Mouse (Mus musculus) intestine, postnatal 0 days (tissue): ENCODE results near the gene Sbno2. TPM values are rescaled to one million over a fixed set of nuclear protein-coding genes. Genes with fewer than 3 reads are reported as not detected.
A peak's percentile ranks its signal among the peaks of the same experiment; 100 is the strongest.

Experiments used
- ATAC-seq: fragments of 200-750 bp; cut with Nextera tagmentation; 2 replicates; pipeline ENCODE4 v1.8.0; 2017; ENCODE audit warnings: mild to moderate bottlenecking, moderate TSS enrichment, moderate library complexity
- H3K27ac ChIP-seq: fragments of 300-500 bp; sonication (generic); 2 replicates; pipeline ENCODE4 v1.5.1; 2014; ENCODE audit warnings: mild to moderate bottlenecking, low read depth, low read length, moderate library complexity
- H3K27me3 ChIP-seq: fragments of 300-500 bp; sonication (generic); replicated peaks from 2 replicates; pipeline ENCODE4 v1.6.1; 2014; ENCODE audit warnings: low read length, mixed read lengths; ENCODE audit not compliant: control insufficient read depth, insufficient read depth
- H3K36me3 ChIP-seq: fragments of 300-500 bp; sonication (generic); 2 replicates; pipeline ENCODE4 v1.6.1; 2014; ENCODE audit warnings: mild to moderate bottlenecking, moderate library complexity; ENCODE audit not compliant: control insufficient read depth, insufficient read depth
- H3K4me1 ChIP-seq: fragments of 300-500 bp; sonication (generic); replicated peaks from 2 replicates; pipeline ENCODE4 v1.6.1; 2014; ENCODE audit warnings: antibody characterized with exemption, low read length, mixed read lengths; ENCODE audit not compliant: control insufficient read depth, insufficient read depth
- H3K4me2 ChIP-seq: fragments of 300-500 bp; sonication (generic); replicated peaks from 2 replicates; pipeline ENCODE4 v1.6.1; 2014; ENCODE audit warnings: low read depth, mild to moderate bottlenecking, moderate library complexity
- H3K4me3 ChIP-seq: fragments of 300-500 bp; sonication (generic); 2 replicates; pipeline ENCODE4 v1.5.1; 2014; ENCODE audit warnings: low read depth, low read length
- H3K9ac ChIP-seq: fragments of 300-500 bp; sonication (generic); 2 replicates; pipeline ENCODE4 v1.6.1; 2014; ENCODE audit warnings: mild to moderate bottlenecking, low read depth, low read length
- H3K9me3 ChIP-seq: fragments of 300-500 bp; sonication (generic); 2 replicates; pipeline ENCODE4 v1.6.1; 2016; ENCODE audit warnings: mixed run types; ENCODE audit not compliant: control insufficient read depth
- CTCF ChIP-seq: sonication (generic); IDR thresholded peaks from 2 replicates; pipeline ENCODE4 v1.5.1; 2016; ENCODE audit warnings: low read depth, mild to moderate bottlenecking, control low read depth, antibody characterized with exemption, moderate library complexity
- WGBS: fragments of 180-500 bp; shearing (Covaris S2); extraction: QIAGEN DNeasy Blood & Tissue Kit; methylation state at CpG from one replicate; pipeline ENCODE4 v1.1.7; 2014; 5-methylcytosine and 5-hydroxymethylcytosine counted together
- polyA plus RNA-seq: library from polyadenylated mRNA; unstranded; fragments of >200 nt; fragmentation: Nextera tagmentation; extraction: Ambion mirVana; gene quantifications from 2 replicates; pipeline ENCODE4 v1.2.1, GENCODE M21; 2015

Sbno2 gene
- polyA plus RNA-seq, 1 experiment from 2014 or later, result 9.8 TPM

- whole genome bisulfite sequencing, result under 1% methylated on average over 57 of the region's 71 CpGs
- peak overlapping the region; percentile 74 for H3K9ac ChIP-seq
- peak overlapping the region; percentile 86 for H3K4me2 ChIP-seq
- no peaks in the 10 kb centered on the region for H3K27me3 ChIP-seq
- H3K36me3 ChIP-seq, result peaks cover 55% of the 10 kb centered on the region
- peak; percentile 5; the same call in 1 of the 2 replicates for TF ChIP-seq CTCF
- peaks cover 23% of the 10 kb centered on the region for H3K4me1 ChIP-seq
- H3K27ac ChIP-seq, result peak overlapping the region; percentile 92
- no peaks in the 10 kb centered on the region for H3K9me3 ChIP-seq
- peak overlapping the region; percentile 95 for H3K4me3 ChIP-seq
- ATAC-seq, result no peak
Measured at GRCm38 (mm10) chr10:80150226-80151210, 45.1 kb upstream of the Sbno2 start.

GRCm38 (mm10) chr10:80149291-80150225 lies 44.2 kb upstream of the Sbno2 start:
- H3K4me1 ChIP-seq, result peaks cover 23% of the 10 kb centered on the region
- peak overlapping the region; percentile 95 for H3K4me3 ChIP-seq
- peak overlapping the region; percentile 86 for H3K4me2 ChIP-seq
- under 1% methylated on average over 79 of the region's 88 CpGs for WGBS
- no peak for TF ChIP-seq CTCF
- peaks cover 53% of the 10 kb centered on the region for H3K36me3 ChIP-seq
- peak; percentile 67 for ATAC-seq
- peak overlapping the region; percentile 74 for H3K9ac ChIP-seq
- no peaks in the 10 kb centered on the region for H3K27me3 ChIP-seq
- H3K9me3 ChIP-seq, result no peaks in the 10 kb centered on the region
- H3K27ac ChIP-seq, result peak overlapping the region; percentile 97

- under 1% methylated on average over 55 of the region's 57 CpGs for WGBS
- ATAC-seq, result peak; percentile 50
- Histone ChIP-seq H3K4me1 (peaks cover 20% of the 10 kb centered on the region), H3K9me3 (no peaks in the 10 kb centered on the region), H3K36me3 (peaks cover 53% of the 10 kb centered on the region), H3K27me3 (no peaks in the 10 kb centered on the region), H3K4me2 (peak overlapping the region; percentile 86), H3K9ac (peak overlapping the region; percentile 74), H3K4me3 (peak overlapping the region; percentile 95), H3K27ac (peak overlapping the region; percentile 97)
- TF ChIP-seq CTCF, result peak; percentile 88
Measured at GRCm38 (mm10) chr10:80148610-80149290, 43.4 kb upstream of the Sbno2 start.

- TF ChIP-seq CTCF, result peak; percentile 81
- Histone ChIP-seq H3K9me3 (no peaks in the 10 kb centered on the region), H3K4me3 (peak within 1 kb of the TSS; percentile 95), H3K4me2 (peak within 1 kb of the TSS; percentile 86), H3K4me1 (peaks cover 15% of the 10 kb centered on the region), H3K9ac (peak within 1 kb of the TSS; percentile 74), H3K27me3 (no peaks in the 10 kb centered on the region), H3K27ac (peak within 1 kb of the TSS; percentile 97), H3K36me3 (peaks cover 50% of the 10 kb centered on the region)
- 2% methylated on average over 37 of the region's 42 CpGs for WGBS
- peak; percentile 50 for ATAC-seq
Measured at GRCm38 (mm10) chr10:80147719-80148601, 42.6 kb upstream of the Sbno2 start, which contains the start of gene Midn. TSS of gene Midn (plus strand) at chr10:80148272.

GRCm38 (mm10) chr10:80147146-80147718 lies 41.9 kb upstream of the Sbno2 start:
- peak overlapping the region; percentile 95; the same call in 1 of the 2 replicates for H3K4me3 ChIP-seq
- 35% methylated on average over 5 of the region's 5 CpGs for WGBS
- peaks cover 48% of the 10 kb centered on the region for H3K36me3 ChIP-seq
- no peak for ATAC-seq
- H3K4me2 ChIP-seq, result peak overlapping the region; percentile 86
- H3K27ac ChIP-seq, result peak overlapping the region; percentile 97
- no peak overlapping the region for H3K9ac ChIP-seq
- TF ChIP-seq CTCF, result no peak
- H3K9me3 ChIP-seq, result no peaks in the 10 kb centered on the region
- peaks cover 10% of the 10 kb centered on the region; the same call in 1 of the 2 replicates for H3K4me1 ChIP-seq
- H3K27me3 ChIP-seq, result no peaks in the 10 kb centered on the region
